Mouse (Mus musculus) limb, embryonic 14.5 days (tissue): ENCODE results near the gene Rasal2. TPM values are rescaled to one million over a fixed set of nuclear protein-coding genes. Genes with fewer than 3 reads are reported as not detected.
A peak's percentile ranks its signal among the peaks of the same experiment; 100 is the strongest.

Experiments
- ATAC-seq: fragments of 200-750 bp; cut with Nextera tagmentation; 2 replicates; pipeline ENCODE4 v1.8.0; 2017; ENCODE audit warnings: low read depth, moderate number of reproducible peaks, moderate TSS enrichment; ENCODE audit not compliant: low FRiP score
- DNase-seq: peaks from one replicate; pipeline ENCODE4 v3.0.0-alpha.2; 2015; ENCODE audit warnings: low spot score
- H3K27ac ChIP-seq: fragments of 300-500 bp; sonication (generic); replicated peaks from 2 replicates; pipeline ENCODE4 v1.5.1; 2014; ENCODE audit warnings: low read depth, mild to moderate bottlenecking, low read length, moderate library complexity, mixed read lengths
- H3K27me3 ChIP-seq: fragments of 300-500 bp; sonication (generic); 2 replicates; pipeline ENCODE4 v1.6.1; 2014; ENCODE audit warnings: low read length, mixed read lengths; ENCODE audit not compliant: control insufficient read depth, insufficient read depth
- H3K36me3 ChIP-seq: fragments of 300-500 bp; sonication (generic); 2 replicates; pipeline ENCODE4 v1.6.1; 2014; ENCODE audit warnings: mild to moderate bottlenecking, low read length, moderate library complexity, mixed read lengths; ENCODE audit not compliant: control insufficient read depth, insufficient read depth
- H3K4me1 ChIP-seq: fragments of 300-500 bp; sonication (generic); 2 replicates; pipeline ENCODE4 v1.6.1; 2014; ENCODE audit warnings: antibody characterized with exemption, low read length, mixed read lengths; ENCODE audit not compliant: control insufficient read depth, insufficient read depth
- H3K4me2 ChIP-seq: fragments of 300-500 bp; sonication (generic); replicated peaks from 2 replicates; pipeline ENCODE4 v1.6.1; 2014; ENCODE audit warnings: low read depth, mild to moderate bottlenecking, low read length, moderate library complexity; ENCODE audit not compliant: severe bottlenecking
- H3K4me3 ChIP-seq: fragments of 300-500 bp; sonication (generic); replicated peaks from 2 replicates; pipeline ENCODE4 v1.5.1; 2014; ENCODE audit warnings: low read length
- H3K9ac ChIP-seq: fragments of 300-500 bp; sonication (generic); 2 replicates; pipeline ENCODE4 v1.6.1; 2014; ENCODE audit warnings: mild to moderate bottlenecking, low read depth, low read length, moderate library complexity; ENCODE audit not compliant: severe bottlenecking
- H3K9me3 ChIP-seq: fragments of 300-500 bp; sonication (generic); 2 replicates; pipeline ENCODE4 v1.6.1; 2016; ENCODE audit warnings: low read length; ENCODE audit not compliant: control insufficient read depth
- POLR2A ChIP-seq: fragments of 200-500 bp; IDR thresholded peaks from 2 replicates; pipeline ENCODE4 v1.8.0; 2012; ENCODE audit warnings: inconsistent platforms, mild to moderate bottlenecking, moderate library complexity, borderline replicate concordance; ENCODE audit not compliant: insufficient read depth, insufficient read length; ENCODE audit errors: extremely low read depth
- WGBS: fragments of 180-500 bp; shearing (Covaris S2); extraction: QIAGEN DNeasy Blood & Tissue Kit; methylation state at CpG from one replicate; pipeline ENCODE4 v1.1.7; 2014; 5-methylcytosine and 5-hydroxymethylcytosine counted together
- polyA plus RNA-seq, 2 experiments: library from polyadenylated mRNA; depleted of rRNA in 1 of 2; stranded (reverse) in 1 of 2; unstranded in 1 of 2; fragments of >200 nt; fragmentation: Nextera tagmentation in 1 of 2; extraction: Ambion mirVana in 1 of 2; gene quantifications; 2 replicates each; pipeline versions ENCODE4 v1.2.1 to v1.2.3; 2012 to 2014

Gene Rasal2
- polyA plus RNA-seq, 2 experiments = 5.4 to 10.2 TPM

DNA sequence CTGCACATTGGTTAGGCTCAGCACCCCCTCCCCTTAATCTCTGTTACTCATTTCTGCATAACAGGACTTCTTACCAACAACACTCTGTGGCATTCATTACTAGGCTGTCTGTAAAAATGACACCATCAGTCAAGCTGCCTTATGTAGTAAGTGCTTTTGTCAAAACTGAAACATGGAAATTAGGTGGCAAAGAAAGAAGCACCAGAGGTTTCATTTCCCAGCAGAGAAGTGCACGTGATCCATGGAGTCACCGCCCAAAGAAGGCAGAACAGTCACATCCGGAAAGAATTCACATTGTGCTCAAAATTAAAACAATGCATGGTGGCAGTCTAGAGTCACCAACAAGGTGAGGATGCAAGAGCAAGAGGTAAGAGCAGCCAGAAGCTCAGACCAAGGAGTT lies 271.4 kb downstream of the Rasal2 start:
- TF ChIP-seq POLR2A = no peak
- 78% methylated on average over 3 of the region's 3 CpGs for WGBS
- Histone ChIP-seq H3K27ac (no peak overlapping the region), H3K27me3 (no peaks in the 10 kb centered on the region), H3K4me2 (no peak overlapping the region), H3K9ac (no peak overlapping the region), H3K9me3 (no peaks in the 10 kb centered on the region), H3K4me3 (no peak overlapping the region), H3K36me3 (0 out of 2 replicates have a peak, but pooled peaks cover 6% of the 10 kb centered on the region), H3K4me1 (peaks cover 11% of the 10 kb centered on the region)
- DNase-seq = no peak
- ATAC-seq = no peak

DNA sequence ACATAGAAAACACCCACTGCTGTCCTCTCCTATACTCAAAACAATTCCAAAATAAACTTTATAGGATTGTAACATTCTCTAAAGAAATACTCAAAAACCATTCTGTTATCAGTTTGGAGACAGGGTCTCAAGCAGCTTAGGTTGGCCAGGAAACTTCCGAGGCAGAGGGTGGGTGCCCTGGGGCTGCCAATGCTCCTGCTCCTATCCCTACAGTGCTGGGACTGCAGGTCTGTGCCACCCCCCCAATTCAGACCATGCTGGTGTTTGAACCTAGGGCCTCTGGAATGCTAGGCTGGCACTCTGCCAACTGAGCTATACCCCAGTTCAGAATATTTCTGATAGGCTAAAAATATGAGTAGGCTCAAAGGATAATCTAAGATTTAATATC lies 274.5 kb downstream of the Rasal2 start:
- no peak for TF ChIP-seq POLR2A
- no peak overlapping the region for H3K4me2 ChIP-seq
- WGBS = 75% methylated on average over 1 of the region's 1 CpGs
- DNase-seq (no peak), ATAC-seq (no peak)
- no peak overlapping the region for H3K27ac ChIP-seq
- H3K4me1 ChIP-seq = peaks cover 11% of the 10 kb centered on the region
- H3K36me3 ChIP-seq = no peaks in the 10 kb centered on the region
- H3K9ac ChIP-seq = no peak overlapping the region
- H3K27me3 ChIP-seq = no peaks in the 10 kb centered on the region
- no peaks in the 10 kb centered on the region for H3K9me3 ChIP-seq
- no peak overlapping the region for H3K4me3 ChIP-seq

DNA sequence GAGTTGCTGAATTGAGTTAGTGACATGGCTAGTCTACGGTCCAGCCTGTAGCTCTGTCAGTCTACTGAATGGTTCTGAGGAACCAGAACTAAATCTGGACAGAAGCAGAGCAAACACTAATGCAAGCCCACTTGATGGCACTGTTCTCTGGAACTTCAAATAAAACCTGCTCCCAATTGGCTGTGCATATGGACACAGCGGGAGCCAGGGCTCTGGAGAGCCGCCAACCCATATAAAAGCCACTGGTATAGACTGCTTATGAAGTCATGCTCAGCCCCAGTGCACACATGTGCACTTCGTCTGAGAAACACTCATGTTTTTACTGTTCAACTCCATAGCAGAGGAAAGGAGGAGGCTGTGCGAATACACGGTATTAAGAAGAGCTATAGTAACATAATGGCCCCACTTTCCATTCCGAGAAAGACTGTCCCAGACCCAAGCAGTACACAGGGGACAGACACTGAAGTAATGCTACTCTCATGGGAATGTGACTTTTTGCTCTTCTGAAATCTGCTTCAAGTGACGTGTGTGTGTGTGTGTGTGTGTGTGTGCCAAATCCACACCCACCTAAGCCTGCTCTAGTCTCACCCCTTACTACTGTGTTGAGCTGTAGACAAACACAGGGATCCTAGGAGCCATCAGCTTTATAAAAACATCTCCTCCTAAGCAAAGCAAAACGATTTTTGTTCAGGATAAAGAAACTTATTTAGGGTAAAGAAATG lies 275.1 kb downstream of the Rasal2 start:
- H3K4me2 ChIP-seq = no peak overlapping the region
- no peaks in the 10 kb centered on the region for H3K36me3 ChIP-seq
- no peaks in the 10 kb centered on the region for H3K27me3 ChIP-seq
- no peaks in the 10 kb centered on the region for H3K9me3 ChIP-seq
- DNase-seq (peak; percentile 92), ATAC-seq (peak; percentile 89)
- peak overlapping the region; percentile 19; the same call in 1 of the 2 replicates for H3K27ac ChIP-seq
- no peak overlapping the region for H3K9ac ChIP-seq
- H3K4me1 ChIP-seq = peaks cover 11% of the 10 kb centered on the region
- H3K4me3 ChIP-seq = no peak overlapping the region
- TF ChIP-seq POLR2A = no peak
- 38% methylated on average over 9 of the region's 9 CpGs for WGBS

DNA sequence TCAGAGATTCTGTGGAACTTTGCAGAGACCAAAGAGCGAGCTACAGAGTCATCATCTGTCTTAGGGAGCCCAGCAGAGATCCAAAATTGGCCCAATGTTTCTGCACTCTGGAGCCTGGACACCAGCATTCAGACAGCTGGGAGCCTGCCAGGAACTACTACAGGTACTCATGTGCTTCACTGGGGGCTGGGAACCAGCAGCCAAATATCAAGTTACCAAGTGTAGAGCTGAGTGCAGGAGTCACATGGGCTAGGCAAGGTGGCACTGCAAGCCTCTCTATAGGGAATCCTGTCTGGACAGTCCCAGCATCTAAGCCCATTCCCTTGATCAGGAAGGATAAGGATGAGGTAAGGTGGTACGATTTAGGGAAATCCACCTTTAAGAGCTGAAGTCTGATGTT lies 284.2 kb downstream of the Rasal2 start:
- Histone ChIP-seq H3K4me2 (no peak overlapping the region), H3K9me3 (no peaks in the 10 kb centered on the region), H3K27ac (no peak overlapping the region), H3K4me1 (no peaks in the 10 kb centered on the region), H3K27me3 (no peaks in the 10 kb centered on the region), H3K4me3 (no peak overlapping the region), H3K9ac (no peak overlapping the region), H3K36me3 (no peaks in the 10 kb centered on the region)
- no peak for TF ChIP-seq POLR2A
- no peak for ATAC-seq
- DNase-seq = no peak
- 97% methylated on average over 2 of the region's 2 CpGs for WGBS

- H3K9me3 ChIP-seq = no peaks in the 10 kb centered on the region
- H3K27me3 ChIP-seq = no peaks in the 10 kb centered on the region
- DNase-seq (no peak), ATAC-seq (no peak)
- H3K4me3 ChIP-seq = no peak overlapping the region
- TF ChIP-seq POLR2A = no peak
- 81% methylated on average over 3 of the region's 3 CpGs for WGBS
- H3K27ac ChIP-seq = no peak overlapping the region
- H3K9ac ChIP-seq = no peak overlapping the region
- no peak overlapping the region for H3K4me2 ChIP-seq
- no peaks in the 10 kb centered on the region for H3K4me1 ChIP-seq
- no peaks in the 10 kb centered on the region for H3K36me3 ChIP-seq
Observed at GRCm38 (mm10) chr1:157123836-157124235, 288.6 kb downstream of the Rasal2 start.

GRCm38 (mm10) chr1:157119168-157119567 lies 293.2 kb downstream of the Rasal2 start:
- DNase-seq (peak; percentile 12), ATAC-seq (peak; percentile 59; the same call in 1 of the 2 replicates)
- no peak overlapping the region for H3K4me3 ChIP-seq
- H3K9ac ChIP-seq = no peak overlapping the region
- no peak for TF ChIP-seq POLR2A
- H3K4me2 ChIP-seq = no peak overlapping the region
- H3K9me3 ChIP-seq = no peaks in the 10 kb centered on the region
- no peaks in the 10 kb centered on the region for H3K27me3 ChIP-seq
- no peak overlapping the region for H3K27ac ChIP-seq
- H3K36me3 ChIP-seq = no peaks in the 10 kb centered on the region
- 84% methylated on average over 6 of the region's 6 CpGs for WGBS
- no peaks in the 10 kb centered on the region for H3K4me1 ChIP-seq
